Mouse (Mus musculus) spleen, embryonic (tissue): Measurements from ENCODE around the gene Cyp1a1.

Experiments used
- CTCF ChIA-PET: fragments of 350-600 bp; sonication (Branson Sonifier 250); formaldehyde crosslinking; loops from one replicate; lab custom pipeline; 2022; lab: Charles Lee

The Cyp1a1 gene

GRCm38 (mm10) chr9:57750901-57751300 is 63.2 kb downstream of the Cyp1a1 start:
- CTCF ChIA-PET = no interaction called here
